Mouse (Mus musculus) bone marrow macrophage, adult 2 months (primary cell): ENCODE data around the gene Edar. TPM values are rescaled to one million over a fixed set of nuclear protein-coding genes. Genes with fewer than 3 reads are reported as not detected.

Experiments used
- H3K27ac ChIP-seq: 2 replicates; pipeline ENCODE4 v1.5.1; 2012; ENCODE audit warnings: low read depth, low read length; ENCODE audit not compliant: insufficient read depth
- H3K4me1 ChIP-seq: 2 replicates; pipeline ENCODE4 v1.6.1; 2012; ENCODE audit warnings: low read length; ENCODE audit not compliant: control insufficient read depth, insufficient read depth
- H3K4me3 ChIP-seq: 2 replicates; pipeline ENCODE4 v1.5.1; 2012; ENCODE audit warnings: mild to moderate bottlenecking, low read length, moderate library complexity; ENCODE audit not compliant: insufficient read depth
- CTCF ChIP-seq: IDR thresholded peaks from 2 replicates; pipeline ENCODE4 v1.5.1; 2012; ENCODE audit warnings: low read depth, mild to moderate bottlenecking, low read length, moderate library complexity
- POLR2A ChIP-seq: IDR thresholded peaks from 2 replicates; pipeline ENCODE4 v1.6.1; 2012; ENCODE audit warnings: mild to moderate bottlenecking, low read depth, low read length, borderline replicate concordance
- polyA plus RNA-seq: library from polyadenylated mRNA; stranded (reverse); fragments of >200 nt; gene quantifications from 2 replicates; pipeline ENCODE4 v1.2.4, GENCODE M21; 2012; ENCODE audit not compliant: missing spikeins, insufficient read depth, insufficient read length

The Edar gene
- polyA plus RNA-seq, 1 experiment = not detected

GRCm38 (mm10) chr10:58673278-58674061 lies 2.0 kb downstream of the Edar start:
- Histone ChIP-seq H3K4me3 (no peak overlapping the region), H3K27ac (no peak overlapping the region), H3K4me1 (no peaks in the 10 kb centered on the region)
- TF ChIP-seq CTCF = peak; percentile 48
- TF ChIP-seq POLR2A = no peak

- H3K4me3 ChIP-seq = no peak overlapping the region
- TF ChIP-seq POLR2A = no peak
- TF ChIP-seq CTCF = no peak
- H3K4me1 ChIP-seq = no peaks in the 10 kb centered on the region
- H3K27ac ChIP-seq = no peak overlapping the region
Measured at GRCm38 (mm10) chr10:58672557-58673277, 2.7 kb downstream of the Edar start.

GRCm38 (mm10) chr10:58663868-58664267 lies 11.6 kb downstream of the Edar start:
- Histone ChIP-seq H3K4me3 (no peak overlapping the region), H3K27ac (no peak overlapping the region), H3K4me1 (no peaks in the 10 kb centered on the region)
- TF ChIP-seq POLR2A (no peak), CTCF (no peak)

- Histone ChIP-seq H3K4me3 (no peak overlapping the region), H3K4me1 (no peaks in the 10 kb centered on the region), H3K27ac (no peak overlapping the region)
- TF ChIP-seq POLR2A = no peak
- TF ChIP-seq CTCF = no peak
Measured at GRCm38 (mm10) chr10:58663417-58663816, 12.0 kb downstream of the Edar start.

GRCm38 (mm10) chr10:58659268-58659986 lies 16.0 kb downstream of the Edar start:
- H3K4me3 ChIP-seq = no peak overlapping the region
- H3K27ac ChIP-seq = no peak overlapping the region
- TF ChIP-seq CTCF (no peak), POLR2A (no peak)
- H3K4me1 ChIP-seq = no peaks in the 10 kb centered on the region

- TF ChIP-seq POLR2A (no peak), CTCF (no peak)
- no peaks in the 10 kb centered on the region for H3K4me1 ChIP-seq
- H3K27ac ChIP-seq = no peak overlapping the region
- no peak overlapping the region for H3K4me3 ChIP-seq
Measured at GRCm38 (mm10) chr10:58657731-58658130, 17.7 kb downstream of the Edar start.

GRCm38 (mm10) chr10:58653679-58654078 lies 21.8 kb downstream of the Edar start:
- TF ChIP-seq CTCF (no peak), POLR2A (no peak)
- H3K4me1 ChIP-seq = no peaks in the 10 kb centered on the region

GRCm38 (mm10) chr10:58652418-58653394 lies 22.7 kb downstream of the Edar start:
- Histone ChIP-seq H3K4me3 (no peak overlapping the region), H3K4me1 (no peaks in the 10 kb centered on the region), H3K27ac (no peak overlapping the region)
- TF ChIP-seq CTCF (no peak), POLR2A (no peak)

More at GRCm38 (mm10) chr10:58653679-58654078, 21.8 kb downstream of the Edar start:
- Histone ChIP-seq H3K27ac (no peak overlapping the region), H3K4me3 (no peak overlapping the region)

GRCm38 (mm10) chr10:58652045-58652417 lies 23.4 kb downstream of the Edar start:
- no peak overlapping the region for H3K4me3 ChIP-seq
- TF ChIP-seq POLR2A = no peak
- TF ChIP-seq CTCF = no peak
- H3K4me1 ChIP-seq = no peaks in the 10 kb centered on the region
- no peak overlapping the region for H3K27ac ChIP-seq
